Mouse (Mus musculus) heart, adult 18-20 months (tissue): Measurements from ENCODE around the gene Atp1b3. TPM values are rescaled to one million over a fixed set of nuclear protein-coding genes. Genes with fewer than 3 reads are reported as not detected.
"Not testable (repeated sequence)": the region's sequence is repeated elsewhere in the genome, so short reads cannot be mapped to it uniquely, and the experiment has no call there.

Experiments used
- DNase-seq, 2 experiments: peaks; one replicate each; pipeline ENCODE4 v3.0.0; 2021 to 2022; ENCODE audit warnings: mixed read lengths in 1 of 2
- long read RNA-seq, 2 experiments: library from polyadenylated mRNA; stranded (forward); transcript quantifications; one replicate each; pipeline ENCODE4 v2.0.0; 2021
- total RNA-seq, 2 experiments: library from RNA; stranded (reverse); gene quantifications; 2 replicates each; pipeline ENCODE4 v1.2.3; 2021

Atp1b3 gene
- 10 to 100 TPM; 51.6 to 63.6 TPM for total RNA-seq
- long read RNA-seq, experiment 1, transcript Atp1b3-201 (7 exons, 1,994 nt) = major isoform, 22 of 45 reads
- long read RNA-seq, experiment 1, partial matches to known transcripts = 0 of 45 reads
- long read RNA-seq, experiment 1, other reads (novel, unspliced or antisense) = 23 of 45 reads
- long read RNA-seq, experiment 2, transcript Atp1b3-201 (7 exons, 1,994 nt) = major isoform, 11 of 42 reads
- long read RNA-seq, experiment 2, partial matches to known transcripts = 0 of 42 reads
- long read RNA-seq, experiment 2, other reads (novel, unspliced or antisense) = 31 of 42 reads

GRCm38 (mm10) chr9:96364141-96364838 lies at the start of gene Atp1b3:
TSS of gene Atp1b3 (minus strand) at chr9:96364442.
- DNase-seq = peak; percentile 99 to 100

GRCm38 (mm10) chr9:96412821-96413405 lies 48.7 kb upstream of the Atp1b3 start:
- no peak for DNase-seq

GRCm38 (mm10) chr9:96404312-96404711 lies 40.1 kb upstream of the Atp1b3 start:
- DNase-seq = no peak

- DNase-seq = not testable (repeated sequence)
Observed at GRCm38 (mm10) chr9:96399916-96400315, 35.7 kb upstream of the Atp1b3 start.

GRCm38 (mm10) chr9:96399425-96399878 lies 35.2 kb upstream of the Atp1b3 start:
- DNase-seq = no peak

GRCm38 (mm10) chr9:96398614-96399013 lies 34.4 kb upstream of the Atp1b3 start:
- DNase-seq = peak in 1 of 2 experiments; percentile 19

- no peak for DNase-seq
Observed at GRCm38 (mm10) chr9:96398165-96398564, 33.9 kb upstream of the Atp1b3 start.

- peak; percentile 37 to 45 for DNase-seq
Observed at GRCm38 (mm10) chr9:96394910-96395690, 30.9 kb upstream of the Atp1b3 start.

GRCm38 (mm10) chr9:96393731-96394235 lies 29.5 kb upstream of the Atp1b3 start:
- no peak for DNase-seq

- DNase-seq = peak; percentile 31 to 50
Observed at GRCm38 (mm10) chr9:96393112-96393511, 28.9 kb upstream of the Atp1b3 start.

GRCm38 (mm10) chr9:96391921-96392320 lies 27.7 kb upstream of the Atp1b3 start:
- DNase-seq = peak in 1 of 2 experiments; percentile 55

- DNase-seq = no peak
Observed at GRCm38 (mm10) chr9:96383714-96384487, 19.7 kb upstream of the Atp1b3 start.

- DNase-seq = no peak
Observed at GRCm38 (mm10) chr9:96382756-96383155, 18.5 kb upstream of the Atp1b3 start.

GRCm38 (mm10) chr9:96381393-96381792 lies 17.2 kb upstream of the Atp1b3 start:
- DNase-seq = peak; percentile 69 to 84

- DNase-seq = no peak
Observed at GRCm38 (mm10) chr9:96379551-96379950, 15.3 kb upstream of the Atp1b3 start.

GRCm38 (mm10) chr9:96378747-96379146 lies 14.5 kb upstream of the Atp1b3 start:
- DNase-seq = no peak

- no peak for DNase-seq
Observed at GRCm38 (mm10) chr9:96377096-96377495, 12.9 kb upstream of the Atp1b3 start.

- DNase-seq = no peak
Observed at GRCm38 (mm10) chr9:96375819-96376218, 11.6 kb upstream of the Atp1b3 start.

- no peak for DNase-seq
Observed at GRCm38 (mm10) chr9:96371075-96371474, 6.8 kb upstream of the Atp1b3 start.

- no peak for DNase-seq
Observed at GRCm38 (mm10) chr9:96369654-96370384, 5.6 kb upstream of the Atp1b3 start.
